Mouse (Mus musculus): ENCODE data around the gene Inf2. TPM values are rescaled to one million over a fixed set of nuclear protein-coding genes. Genes with fewer than 3 reads are reported as not detected.

Gene Inf2
- polyA plus RNA-seq, 1 experiment from 2014 or later: 2.5 TPM

DNA sequence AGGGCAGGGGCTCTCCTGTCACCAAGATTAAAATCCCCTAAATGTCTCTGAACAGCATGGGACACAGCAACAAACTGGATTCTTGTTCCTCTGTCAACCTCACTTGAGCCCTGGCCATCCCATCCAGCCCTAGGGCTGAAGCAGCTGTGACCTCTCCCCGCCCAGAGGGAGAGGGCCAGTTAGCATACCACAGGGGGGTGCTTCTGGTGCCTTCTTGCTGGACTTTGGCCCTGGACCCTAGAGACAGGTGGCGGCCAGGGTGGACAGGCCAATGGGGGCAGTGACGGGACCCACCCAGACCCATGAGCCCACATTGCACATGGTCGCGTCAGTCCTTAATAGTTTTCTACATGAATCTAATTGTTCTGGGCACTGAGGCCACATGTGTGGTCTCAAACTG is 65.5 kb downstream of the Inf2 start:
- Histone ChIP-seq H3K4me2 (replicated peaks) (no peak overlapping the region), H3K9me3 (no peaks in the 10 kb centered on the region), H3K4me3 (replicated peaks) (no peak overlapping the region), H3K27ac (peak overlapping the region; percentile 22; the same call in 1 of the 2 replicates), H3K4me1 (replicated peaks) (peaks cover 27% of the 10 kb centered on the region), H3K9ac (no peak overlapping the region), H3K36me3 (peaks cover 68% of the 10 kb centered on the region), H3K27me3 (replicated peaks) (no peaks in the 10 kb centered on the region)
- WGBS: 80% methylated on average over 5 of the region's 5 CpGs
- ATAC-seq: no peak

DNA sequence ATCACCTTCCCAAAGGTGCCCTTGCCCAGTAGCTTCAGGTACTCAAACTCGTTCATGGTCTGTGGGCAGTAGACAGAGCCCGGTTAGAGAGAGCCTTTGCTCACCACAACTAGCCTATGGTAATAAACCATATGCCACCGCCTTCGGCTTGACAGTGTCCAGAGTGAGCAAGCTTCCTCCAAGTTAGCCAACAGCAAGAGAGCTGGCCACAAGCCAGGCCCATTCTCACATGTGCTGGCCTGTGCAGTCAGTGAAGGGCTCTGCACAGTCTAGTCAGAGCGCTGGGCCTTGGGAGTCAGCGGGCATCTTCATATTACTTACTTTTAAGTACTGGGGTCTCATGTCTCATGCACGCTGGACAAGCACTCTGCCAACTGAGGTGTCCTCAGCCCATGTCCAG is 70.0 kb downstream of the Inf2 start:
- H3K4me2 ChIP-seq (replicated peaks): no peak overlapping the region
- H3K4me1 ChIP-seq (replicated peaks): peaks cover 62% of the 10 kb centered on the region
- ATAC-seq: no peak
- no peak overlapping the region for H3K27ac ChIP-seq
- H3K4me3 ChIP-seq (replicated peaks): no peak overlapping the region
- WGBS: 87% methylated on average over 7 of the region's 7 CpGs
- no peaks in the 10 kb centered on the region for H3K27me3 ChIP-seq (replicated peaks)
- peaks cover 80% of the 10 kb centered on the region for H3K36me3 ChIP-seq
- H3K9ac ChIP-seq: no peak overlapping the region
- no peaks in the 10 kb centered on the region for H3K9me3 ChIP-seq

GRCm38 (mm10) chr12:112659109-112659508 is 70.5 kb downstream of the Inf2 start:
- H3K4me1 ChIP-seq (replicated peaks): peaks cover 63% of the 10 kb centered on the region
- no peak overlapping the region for H3K9ac ChIP-seq
- peaks cover 78% of the 10 kb centered on the region for H3K36me3 ChIP-seq
- no peak overlapping the region for H3K27ac ChIP-seq
- 82% methylated on average over 6 of the region's 6 CpGs for WGBS
- no peaks in the 10 kb centered on the region for H3K27me3 ChIP-seq (replicated peaks)
- H3K4me3 ChIP-seq (replicated peaks): no peak overlapping the region
- ATAC-seq: no peak
- no peaks in the 10 kb centered on the region for H3K9me3 ChIP-seq
- no peak overlapping the region for H3K4me2 ChIP-seq (replicated peaks)

GRCm38 (mm10) chr12:112660576-112661326 is 72.2 kb downstream of the Inf2 start:
- Histone ChIP-seq H3K9ac (no peak overlapping the region), H3K4me1 (replicated peaks) (peaks cover 68% of the 10 kb centered on the region)

GRCm38 (mm10) chr12:112661327-112661605 is 72.7 kb downstream of the Inf2 start:
- Histone ChIP-seq H3K36me3 (peaks cover 63% of the 10 kb centered on the region), H3K4me1 (replicated peaks) (peaks cover 73% of the 10 kb centered on the region), H3K4me2 (replicated peaks) (peak overlapping the region; percentile 26), H3K27ac (peak overlapping the region; percentile 88), H3K9ac (no peak overlapping the region), H3K27me3 (replicated peaks) (no peaks in the 10 kb centered on the region), H3K4me3 (replicated peaks) (no peak overlapping the region), H3K9me3 (no peaks in the 10 kb centered on the region)
- ATAC-seq: no peak
- WGBS: 70% methylated on average over 3 of the region's 3 CpGs

More at GRCm38 (mm10) chr12:112660576-112661326, 72.2 kb downstream of the Inf2 start:
- Histone ChIP-seq H3K4me3 (replicated peaks) (no peak overlapping the region), H3K36me3 (peaks cover 68% of the 10 kb centered on the region), H3K4me2 (replicated peaks) (peak overlapping the region; percentile 26), H3K27ac (peak overlapping the region; percentile 88), H3K27me3 (replicated peaks) (no peaks in the 10 kb centered on the region), H3K9me3 (no peaks in the 10 kb centered on the region)
- 19% methylated on average over 5 of the region's 5 CpGs for WGBS
- peak; percentile 91 for ATAC-seq

- ATAC-seq: no peak
- Histone ChIP-seq H3K9me3 (no peaks in the 10 kb centered on the region), H3K9ac (no peak overlapping the region), H3K4me2 (replicated peaks) (peak overlapping the region; percentile 26; the same call in 1 of the 2 replicates), H3K4me1 (replicated peaks) (peaks cover 78% of the 10 kb centered on the region), H3K36me3 (peaks cover 60% of the 10 kb centered on the region), H3K4me3 (replicated peaks) (no peak overlapping the region), H3K27me3 (replicated peaks) (no peaks in the 10 kb centered on the region), H3K27ac (peak overlapping the region; percentile 88)
- 80% methylated on average over 9 of the region's 9 CpGs for WGBS
These were observed 73.3 kb downstream of the Inf2 start for GRCm38 (mm10) chr12:112661851-112662250.

GRCm38 (mm10) chr12:112663303-112663702 is 74.7 kb downstream of the Inf2 start:
- 83% methylated on average over 11 of the region's 11 CpGs for WGBS

DNA sequence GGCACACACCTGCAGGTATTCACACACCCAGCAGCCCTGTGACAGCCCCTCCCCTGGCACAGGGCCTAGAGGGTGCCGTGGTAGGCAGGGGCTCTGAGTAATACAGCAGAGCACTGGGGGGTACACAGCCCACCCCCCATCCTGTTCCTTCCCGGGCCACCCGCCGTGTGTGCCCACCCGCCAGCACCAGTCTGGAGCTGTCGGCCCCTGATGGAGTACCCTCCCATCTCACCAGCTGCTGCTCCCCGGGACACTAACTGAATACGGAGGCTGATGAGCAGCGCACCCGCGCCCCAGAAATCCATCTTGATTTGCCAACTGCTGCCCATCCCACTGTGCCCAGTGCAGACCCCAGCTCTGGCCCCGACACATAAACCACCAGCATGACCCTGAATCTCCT is 75.1 kb downstream of the Inf2 start:
- Histone ChIP-seq H3K9ac (no peak overlapping the region), H3K9me3 (no peaks in the 10 kb centered on the region), H3K4me1 (replicated peaks) (peaks cover 85% of the 10 kb centered on the region), H3K27me3 (replicated peaks) (no peaks in the 10 kb centered on the region), H3K4me2 (replicated peaks) (no peak overlapping the region), H3K4me3 (replicated peaks) (no peak overlapping the region), H3K27ac (peak overlapping the region; percentile 88; the same call in 1 of the 2 replicates), H3K36me3 (peaks cover 55% of the 10 kb centered on the region)
- WGBS: 80% methylated on average over 12 of the region's 12 CpGs
- no peak for ATAC-seq

More at GRCm38 (mm10) chr12:112663303-112663702, 74.7 kb downstream of the Inf2 start:
- H3K4me1 ChIP-seq (replicated peaks): peaks cover 87% of the 10 kb centered on the region
- no peaks in the 10 kb centered on the region for H3K9me3 ChIP-seq
- H3K27ac ChIP-seq: peak overlapping the region; percentile 88; the same call in 1 of the 2 replicates
- H3K9ac ChIP-seq: no peak overlapping the region; the same call in 1 of the 2 replicates
- no peak overlapping the region for H3K4me3 ChIP-seq (replicated peaks)
- H3K27me3 ChIP-seq (replicated peaks): no peaks in the 10 kb centered on the region
- peaks cover 55% of the 10 kb centered on the region for H3K36me3 ChIP-seq
- no peak for ATAC-seq
- H3K4me2 ChIP-seq (replicated peaks): no peak overlapping the region

- Histone ChIP-seq H3K27ac (peak overlapping the region; percentile 2; the same call in 1 of the 2 replicates), H3K36me3 (peaks cover 55% of the 10 kb centered on the region), H3K27me3 (replicated peaks) (no peaks in the 10 kb centered on the region), H3K9me3 (no peaks in the 10 kb centered on the region), H3K4me2 (replicated peaks) (no peak overlapping the region), H3K9ac (no peak overlapping the region), H3K4me1 (replicated peaks) (peaks cover 86% of the 10 kb centered on the region), H3K4me3 (replicated peaks) (no peak overlapping the region)
- ATAC-seq: no peak
- 44% methylated on average over 2 of the region's 2 CpGs for WGBS
These were observed 75.5 kb downstream of the Inf2 start for GRCm38 (mm10) chr12:112664124-112664523.

DNA sequence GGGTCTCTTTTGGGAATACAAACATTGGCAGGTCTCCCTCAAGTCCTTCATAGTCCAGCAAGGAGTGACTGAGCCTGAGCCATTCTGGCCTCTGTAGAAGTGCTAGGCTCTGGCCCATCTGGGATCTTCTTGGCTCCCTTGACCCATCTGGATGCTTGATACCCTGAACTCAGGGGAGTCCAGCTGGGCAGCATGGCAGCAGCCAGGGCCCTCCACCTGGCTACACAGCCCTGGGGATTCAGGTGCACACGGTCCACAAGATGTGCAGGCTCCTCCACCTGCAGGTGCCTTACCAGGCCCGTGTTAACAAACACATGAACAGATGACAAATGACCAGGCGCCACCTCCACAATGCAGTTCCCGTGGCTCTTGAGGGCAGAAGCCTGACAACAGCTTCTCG is 76.1 kb downstream of the Inf2 start:
- Histone ChIP-seq H3K27ac (0 out of 2 replicates have a peak overlapping the region, but pooled peaks have one; percentile 70), H3K36me3 (peaks cover 55% of the 10 kb centered on the region)

More for the DNA sequence above, 76.1 kb downstream of the Inf2 start:
- peaks cover 85% of the 10 kb centered on the region for H3K4me1 ChIP-seq (replicated peaks)
- 53% methylated on average over 5 of the region's 5 CpGs for WGBS
- no peak overlapping the region for H3K4me2 ChIP-seq (replicated peaks)
- ATAC-seq: no peak
- H3K9me3 ChIP-seq: no peaks in the 10 kb centered on the region
- H3K4me3 ChIP-seq (replicated peaks): no peak overlapping the region
- no peak overlapping the region for H3K9ac ChIP-seq
- no peaks in the 10 kb centered on the region for H3K27me3 ChIP-seq (replicated peaks)

Other genes with a start within 250 kb of the Inf2 start
- 0.30 and 0.36 TPM in 2 replicates for gene A530016L24Rik, start 99.3 kb upstream of the Inf2 start, polyA plus RNA-seq (2015; fragmentation: Nextera tagmentation; extraction: Ambion mirVana)
- 2.4 and 3.2 TPM in 2 replicates for gene Tmem179, start 72.0 kb upstream of the Inf2 start, polyA plus RNA-seq (2015; fragmentation: Nextera tagmentation; extraction: Ambion mirVana)
- gene Adssl1, start 31.3 kb downstream of the Inf2 start, polyA plus RNA-seq (2015; fragmentation: Nextera tagmentation; extraction: Ambion mirVana): 2.1 and 2.8 TPM in 2 replicates
- gene Siva1, start 55.9 kb downstream of the Inf2 start, polyA plus RNA-seq (2015; fragmentation: Nextera tagmentation; extraction: Ambion mirVana): 183 and 225 TPM in 2 replicates
- 128 and 141 TPM in 2 replicates for gene Akt1, start 86.1 kb downstream of the Inf2 start, polyA plus RNA-seq (2015; fragmentation: Nextera tagmentation; extraction: Ambion mirVana)
- 7.5 and 10.3 TPM in 2 replicates for gene Zbtb42, start 90.0 kb downstream of the Inf2 start, polyA plus RNA-seq (2015; fragmentation: Nextera tagmentation; extraction: Ambion mirVana)
- gene Cep170b, start 131.7 kb downstream of the Inf2 start, polyA plus RNA-seq (2015; fragmentation: Nextera tagmentation; extraction: Ambion mirVana): 20.1 and 22.4 TPM in 2 replicates
- 11.6 and 12.6 TPM in 2 replicates for gene Pld4, start 171.9 kb downstream of the Inf2 start, polyA plus RNA-seq (2015; fragmentation: Nextera tagmentation; extraction: Ambion mirVana)
- 2.3 and 3.0 TPM in 2 replicates for gene Ahnak2, start 213.9 kb downstream of the Inf2 start, polyA plus RNA-seq (2015; fragmentation: Nextera tagmentation; extraction: Ambion mirVana)
- 3.7 and 4.6 TPM in 2 replicates for gene Clba1, start 220.2 kb downstream of the Inf2 start, polyA plus RNA-seq (2015; fragmentation: Nextera tagmentation; extraction: Ambion mirVana)
- gene Cdca4, start 240.6 kb downstream of the Inf2 start, polyA plus RNA-seq (2015; fragmentation: Nextera tagmentation; extraction: Ambion mirVana): 87.6 and 88.0 TPM in 2 replicates

Data from intestine, embryonic 15.5 days (tissue).